Mouse (Mus musculus) limb, embryonic 11.5 days (tissue): ENCODE results near the gene Brd3os. TPM values are rescaled to one million over a fixed set of nuclear protein-coding genes. Genes with fewer than 3 reads are reported as not detected.

Source experiments
- ATAC-seq: fragments of 200-750 bp; cut with Nextera tagmentation; 2 replicates; pipeline ENCODE4 v1.8.0; 2017; ENCODE audit warnings: low read depth; ENCODE audit not compliant: insufficient number of reproducible peaks, low FRiP score, low TSS enrichment
- DNase-seq: peaks from one replicate; pipeline ENCODE4 v3.0.0-alpha.2; 2015; ENCODE audit warnings: low spot score
- H3K27ac ChIP-seq: fragments of 300-500 bp; sonication (generic); replicated peaks from 2 replicates; pipeline ENCODE4 v1.5.1; 2014; ENCODE audit warnings: low read depth, mild to moderate bottlenecking, low read length
- H3K27me3 ChIP-seq: fragments of 300-500 bp; sonication (generic); 2 replicates; pipeline ENCODE4 v1.6.1; 2014; ENCODE audit warnings: mild to moderate bottlenecking, low read length, mixed read lengths; ENCODE audit not compliant: control insufficient read depth, insufficient read depth
- H3K36me3 ChIP-seq: fragments of 300-500 bp; sonication (generic); 2 replicates; pipeline ENCODE4 v1.6.1; 2014; ENCODE audit warnings: mild to moderate bottlenecking, low read length, moderate library complexity, mixed read lengths; ENCODE audit not compliant: control insufficient read depth, insufficient read depth
- H3K4me1 ChIP-seq: fragments of 300-500 bp; sonication (generic); 2 replicates; pipeline ENCODE4 v1.6.1; 2014; ENCODE audit warnings: low read length, mixed read lengths; ENCODE audit not compliant: control insufficient read depth, insufficient read depth
- H3K4me2 ChIP-seq: fragments of 300-500 bp; sonication (generic); 2 replicates; pipeline ENCODE4 v1.6.1; 2014; ENCODE audit warnings: low read depth, mild to moderate bottlenecking, moderate library complexity; ENCODE audit not compliant: severe bottlenecking
- H3K4me3 ChIP-seq: fragments of 300-500 bp; sonication (generic); 2 replicates; pipeline ENCODE4 v1.5.1; 2014; ENCODE audit warnings: low read depth, low read length
- H3K9ac ChIP-seq: fragments of 300-500 bp; sonication (generic); 2 replicates; pipeline ENCODE4 v1.6.1; 2014; ENCODE audit warnings: mild to moderate bottlenecking, low read length
- H3K9me3 ChIP-seq: fragments of 300-500 bp; sonication (generic); 2 replicates; pipeline ENCODE4 v1.6.1; 2016; ENCODE audit warnings: low read length; ENCODE audit not compliant: control insufficient read depth
- WGBS: fragments of 180-500 bp; shearing (Covaris S2); extraction: QIAGEN DNeasy Blood & Tissue Kit; methylation state at CpG from one replicate; pipeline ENCODE4 v1.1.7; 2014; 5-methylcytosine and 5-hydroxymethylcytosine counted together
- polyA plus RNA-seq: library from polyadenylated mRNA; unstranded; fragments of >200 nt; fragmentation: Nextera tagmentation; extraction: Ambion mirVana; gene quantifications from 2 replicates; pipeline ENCODE4 v1.2.1, GENCODE M21; 2014

Gene Brd3os
- polyA plus RNA-seq, 1 experiment from 2014 or later = 9.8 TPM

GRCm38 (mm10) chr2:27469292-27469990 lies 27.3 kb downstream of the Brd3os start:
- WGBS = 75% methylated on average over 4 of the region's 4 CpGs

GRCm38 (mm10) chr2:27469991-27470355 lies 27.8 kb downstream of the Brd3os start:
- peaks cover 14% of the 10 kb centered on the region for H3K36me3 ChIP-seq

More at GRCm38 (mm10) chr2:27469292-27469990, 27.3 kb downstream of the Brd3os start:
- Histone ChIP-seq H3K4me3 (no peak overlapping the region), H3K4me1 (peaks cover 50% of the 10 kb centered on the region), H3K9ac (no peak overlapping the region), H3K36me3 (peaks cover 14% of the 10 kb centered on the region), H3K4me2 (no peak overlapping the region), H3K9me3 (no peaks in the 10 kb centered on the region), H3K27ac (no peak overlapping the region), H3K27me3 (no peaks in the 10 kb centered on the region)
- ATAC-seq (no peak), DNase-seq (no peak)

GRCm38 (mm10) chr2:27470535-27470934 lies 28.4 kb downstream of the Brd3os start:
- Histone ChIP-seq H3K36me3 (peaks cover 14% of the 10 kb centered on the region), H3K4me2 (no peak overlapping the region), H3K27ac (no peak overlapping the region), H3K27me3 (no peaks in the 10 kb centered on the region), H3K4me1 (peaks cover 50% of the 10 kb centered on the region), H3K4me3 (no peak overlapping the region), H3K9me3 (no peaks in the 10 kb centered on the region), H3K9ac (no peak overlapping the region)
- 91% methylated on average over 2 of the region's 2 CpGs for WGBS
- ATAC-seq = no peak
- no peak for DNase-seq

More at GRCm38 (mm10) chr2:27469991-27470355, 27.8 kb downstream of the Brd3os start:
- DNase-seq (no peak), ATAC-seq (no peak)
- 0 out of 2 replicates have a peak overlapping the region, but pooled peaks have one; percentile 7 for H3K9ac ChIP-seq
- H3K9me3 ChIP-seq = no peaks in the 10 kb centered on the region
- peaks cover 50% of the 10 kb centered on the region for H3K4me1 ChIP-seq
- no peaks in the 10 kb centered on the region for H3K27me3 ChIP-seq
- H3K4me2 ChIP-seq = no peak overlapping the region
- 82% methylated on average over 3 of the region's 3 CpGs for WGBS
- no peak overlapping the region for H3K4me3 ChIP-seq
- no peak overlapping the region for H3K27ac ChIP-seq

GRCm38 (mm10) chr2:27471170-27471584 lies 29.1 kb downstream of the Brd3os start:
- ATAC-seq (no peak), DNase-seq (no peak)
- Histone ChIP-seq H3K9ac (0 out of 2 replicates have a peak overlapping the region, but pooled peaks have one; percentile 17), H3K4me3 (no peak overlapping the region), H3K27ac (no peak overlapping the region), H3K36me3 (peaks cover 12% of the 10 kb centered on the region), H3K27me3 (no peaks in the 10 kb centered on the region), H3K4me1 (peaks cover 50% of the 10 kb centered on the region), H3K4me2 (no peak overlapping the region), H3K9me3 (no peaks in the 10 kb centered on the region)

- Histone ChIP-seq H3K4me2 (peak overlapping the region; percentile 93), H3K4me1 (peaks cover 50% of the 10 kb centered on the region), H3K36me3 (peaks cover 6% of the 10 kb centered on the region; the same call in 1 of the 2 replicates), H3K27ac (0 out of 2 replicates have a peak overlapping the region, but pooled peaks have one; percentile 14), H3K9ac (peak overlapping the region; percentile 98; the same call in 1 of the 2 replicates), H3K27me3 (no peaks in the 10 kb centered on the region), H3K4me3 (peak overlapping the region; percentile 99), H3K9me3 (no peaks in the 10 kb centered on the region)
- no peak for ATAC-seq
- WGBS = 73% methylated on average over 7 of the region's 7 CpGs
- DNase-seq = no peak
Measured at GRCm38 (mm10) chr2:27473061-27473765, 31.1 kb downstream of the Brd3os start.

GRCm38 (mm10) chr2:27473911-27474310 lies 31.8 kb downstream of the Brd3os start:
- Histone ChIP-seq H3K27ac (0 out of 2 replicates have a peak overlapping the region, but pooled peaks have one; percentile 14), H3K36me3 (peaks cover 6% of the 10 kb centered on the region; the same call in 1 of the 2 replicates), H3K4me3 (peak overlapping the region; percentile 99), H3K4me2 (peak overlapping the region; percentile 93), H3K9me3 (no peaks in the 10 kb centered on the region), H3K9ac (peak overlapping the region; percentile 98), H3K4me1 (peaks cover 48% of the 10 kb centered on the region), H3K27me3 (no peaks in the 10 kb centered on the region)
- WGBS = 20% methylated on average over 4 of the region's 4 CpGs
- ATAC-seq (no peak), DNase-seq (no peak)

- peak overlapping the region; percentile 99 for H3K4me3 ChIP-seq
- H3K4me2 ChIP-seq = peak overlapping the region; percentile 93
- ATAC-seq (peak; percentile 5; the same call in 1 of the 2 replicates), DNase-seq (peak; percentile 60)
- H3K27ac ChIP-seq = peak overlapping the region; percentile 96
- H3K9me3 ChIP-seq = no peaks in the 10 kb centered on the region
- H3K4me1 ChIP-seq = peaks cover 42% of the 10 kb centered on the region
- 0 out of 2 replicates have a peak, but pooled peaks cover 4% of the 10 kb centered on the region for H3K36me3 ChIP-seq
- H3K9ac ChIP-seq = peak overlapping the region; percentile 98
- WGBS = under 1% methylated on average over 84 of the region's 84 CpGs
- no peaks in the 10 kb centered on the region for H3K27me3 ChIP-seq
Measured at GRCm38 (mm10) chr2:27474621-27475484, 32.7 kb downstream of the Brd3os start.
